Mouse (Mus musculus): Measurements from ENCODE around the gene Zfp459. TPM values are rescaled to one million over a fixed set of nuclear protein-coding genes. Genes with fewer than 3 reads are reported as not detected.

The Zfp459 gene
- polyA plus RNA-seq, 1 experiment: 0.97 TPM

Other genes starting within 250 kb of the Zfp459 start
- gene Rsl1, start 248.2 kb downstream of the Zfp459 start, polyA plus RNA-seq (2012; rRNA removed): 1.6 and 1.8 TPM in 2 replicates
- 0.26 and 0.33 TPM in 2 replicates for gene Zfp455, start 226.9 kb downstream of the Zfp459 start, polyA plus RNA-seq (2012; rRNA removed)
- 1.1 and 1.2 TPM in 2 replicates for gene Zfp458, start 143.0 kb downstream of the Zfp459 start, polyA plus RNA-seq (2012; rRNA removed)
- 2.0 and 2.3 TPM in 2 replicates for gene Zfp457, start 114.9 kb downstream of the Zfp459 start, polyA plus RNA-seq (2012; rRNA removed)
- gene Zfp595, start 88.8 kb downstream of the Zfp459 start, polyA plus RNA-seq (2012; rRNA removed): 0.91 and 1.1 TPM in 2 replicates
- gene Gm28044, start 60.9 kb downstream of the Zfp459 start, polyA plus RNA-seq (2012; rRNA removed): 0.39 and 0.44 TPM in 2 replicates
- gene Zfp953, start 60.8 kb downstream of the Zfp459 start, polyA plus RNA-seq (2012; rRNA removed): 0.43 and 0.51 TPM in 2 replicates
- not detected in 2 replicates for gene Gm28041, start 45.7 kb downstream of the Zfp459 start, polyA plus RNA-seq (2012; rRNA removed)
- gene Zfp456, start 45.6 kb downstream of the Zfp459 start, polyA plus RNA-seq (2012; rRNA removed): 0.31 and 0.69 TPM in 2 replicates
- gene Zfp429, start 21.6 kb downstream of the Zfp459 start, polyA plus RNA-seq (2012; rRNA removed): 2.3 and 3.4 TPM in 2 replicates
- 3.6 and 4.2 TPM in 2 replicates for gene Zfp874a, start 30.2 kb upstream of the Zfp459 start, polyA plus RNA-seq (2012; rRNA removed)
- 2.7 and 3.2 TPM in 2 replicates for gene Zfp874b, start 62.8 kb upstream of the Zfp459 start, polyA plus RNA-seq (2012; rRNA removed)
- 1.2 and 1.4 TPM in 2 replicates for gene Zfp58, start 79.1 kb upstream of the Zfp459 start, polyA plus RNA-seq (2012; rRNA removed)
- gene Gm26965, start 104.7 kb upstream of the Zfp459 start, polyA plus RNA-seq (2012; rRNA removed): not detected in 2 replicates
- gene Zfp87, start 104.8 kb upstream of the Zfp459 start, polyA plus RNA-seq (2012; rRNA removed): 34.9 and 41.6 TPM in 2 replicates
- 2.6 and 3.1 TPM in 2 replicates for gene Zfp748, start 132.4 kb upstream of the Zfp459 start, polyA plus RNA-seq (2012; rRNA removed)
- 0.80 and 0.92 TPM in 2 replicates for gene Zfp729b, start 188.3 kb upstream of the Zfp459 start, polyA plus RNA-seq (2012; rRNA removed)
- 0.44 and 0.92 TPM in 2 replicates for gene Gm49345, start 216.4 kb upstream of the Zfp459 start, polyA plus RNA-seq (2012; rRNA removed)
- gene Zfp729a, start 216.4 kb upstream of the Zfp459 start, polyA plus RNA-seq (2012; rRNA removed): 0.81 and 1.0 TPM in 2 replicates

All from gonadal fat pad, adult 2 months (tissue).